Mouse (Mus musculus): ENCODE measurements around the gene Gm49396.

DNA sequence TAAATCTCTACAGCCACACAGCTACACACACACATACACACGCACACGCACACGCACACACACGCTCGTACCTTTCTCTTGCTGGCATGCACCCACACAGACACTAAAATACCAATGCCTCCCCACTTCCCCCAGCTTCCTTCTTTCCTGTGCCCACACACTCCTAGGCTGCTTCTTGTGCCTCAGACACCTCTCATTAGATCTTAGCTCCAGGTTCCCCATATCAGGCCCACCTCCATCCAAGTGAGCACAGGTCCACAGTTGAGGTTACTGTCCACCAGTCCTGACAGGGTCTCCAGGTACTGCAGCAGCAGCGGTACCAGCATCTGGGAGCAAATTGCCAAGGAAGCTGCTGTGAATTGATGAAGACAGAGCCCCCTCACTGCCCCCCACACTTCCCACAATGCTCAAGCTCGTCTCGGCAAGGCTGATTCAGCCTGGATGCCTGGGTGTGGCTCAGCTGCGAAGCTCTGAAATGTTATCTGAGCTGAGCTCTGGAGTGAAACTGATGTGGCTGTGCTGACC lies 31.8 kb upstream of the Gm49396 start:
- no peak for TF ChIP-seq CTCF (IDR thresholded peaks at IDR 0.05)
- TF ChIP-seq EP300 (IDR thresholded peaks at IDR 0.05): no peak
